Mouse (Mus musculus) olfactory bulb, adult 2 months (tissue): ENCODE results near the gene Gpr45.

Source experiments
- CTCF ChIP-seq: fragments of 200-500 bp; IDR thresholded peaks from 2 replicates; pipeline ENCODE4 v1.5.1; 2012; ENCODE audit warnings: low read depth, mild to moderate bottlenecking, low read length, moderate library complexity; ENCODE audit not compliant: insufficient read depth
- POLR2A ChIP-seq: fragments of 200-500 bp; IDR thresholded peaks from 2 replicates; pipeline ENCODE4 v1.6.1; 2012; ENCODE audit warnings: mild to moderate bottlenecking, low read depth, low read length, moderate library complexity; ENCODE audit not compliant: insufficient read depth

DNA sequence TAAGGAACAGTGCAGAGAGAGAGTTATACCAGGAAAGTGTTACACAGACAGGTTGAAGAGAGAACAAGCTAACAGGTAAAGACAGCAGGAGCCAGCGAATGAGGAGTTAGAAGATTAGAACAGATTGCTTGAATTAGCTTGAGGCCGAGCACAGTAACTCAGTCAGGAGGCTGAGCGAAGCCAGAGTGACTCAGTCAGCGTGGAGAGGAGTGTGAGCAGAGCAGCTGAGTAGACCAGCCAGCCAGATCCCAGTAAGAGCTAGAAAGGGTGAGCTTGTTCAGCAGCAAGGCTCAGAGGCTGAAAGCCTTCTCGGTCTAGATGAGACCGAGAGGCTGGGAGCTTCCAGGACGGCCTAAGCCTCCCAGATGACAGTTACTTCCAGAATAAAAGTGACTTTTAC is 46.0 kb upstream of the Gpr45 start:
- TF ChIP-seq POLR2A (no peak), CTCF (no peak)
